9 mouse cellular contexts compared by ENCODE assay signal in the genomic region with DNA sequence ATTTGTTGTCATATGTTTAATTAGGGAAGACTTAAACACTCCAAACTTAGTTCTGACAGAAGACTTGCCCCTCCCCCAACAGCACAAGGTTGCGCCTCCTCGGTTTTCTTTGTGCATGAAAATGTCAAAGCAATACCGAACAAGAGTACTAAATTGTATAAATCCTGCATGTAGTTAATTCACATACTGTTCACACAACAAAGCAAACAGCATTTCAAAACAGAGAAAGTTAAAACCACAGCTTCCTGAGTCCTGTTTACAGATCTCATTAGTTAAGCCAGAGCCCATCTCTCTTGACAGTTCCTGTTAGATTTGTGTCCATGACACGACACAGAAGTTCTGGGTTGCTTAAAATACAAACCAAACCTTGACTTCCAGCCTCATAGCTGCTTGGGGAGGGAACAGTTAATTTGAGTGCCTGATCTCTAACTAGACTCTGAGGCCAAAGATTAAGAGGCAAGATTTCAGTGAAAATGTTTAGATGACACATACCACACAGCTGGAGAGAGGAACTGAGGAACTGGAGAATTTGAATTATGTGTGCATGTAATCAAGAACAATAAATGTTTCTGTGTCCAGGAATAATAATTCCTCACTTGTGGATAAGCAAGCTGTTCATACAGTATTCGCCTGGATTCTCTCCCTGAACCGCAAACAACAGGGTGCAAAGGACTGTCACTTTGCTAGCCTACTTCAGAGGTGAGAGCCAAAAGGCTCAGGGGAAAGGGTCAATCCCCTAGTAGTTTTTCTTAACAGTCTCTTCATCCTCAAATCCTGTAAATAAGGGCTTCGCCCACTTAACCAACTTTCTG.
DNase-seq lines count a peak whose midpoint lies in the region; ATAC-seq lines count a peak whose summit lies in the region.
"Had no signal": no experiment of that assay in that cellular context is flagged by ENCODE, and none has a peak within 500 bp of the region (broad histone marks: within the 10 kb centered on the region; RNA-seq: fewer than 3 reads in every experiment).

No protein-coding gene starts in this region.

- H3K27ac ChIP-seq in lung, embryonic 16.5 days (ENCODE audit: low read length): peak overlapping the region; percentile 83

- peak; percentile 17 for DNase-seq in adrenal gland, adult 2 months
- no peak for DNase-seq in adrenal gland, postnatal 4 days (ENCODE audit: low spot score in 2 of 2)
- DNase-seq in lung, adult 18-20 months: no peak
- DNase-seq in naive thymus-derived CD4-positive, alpha-beta T cell, adult 2 months (ENCODE audit: low read depth): peak; percentile 61
- DNase-seq in cerebellum, postnatal 36 days: no peak
- DNase-seq in gastrocnemius, adult 18-20 months (ENCODE audit: low spot score): no peak

- peaks cover 26% of the 10 kb centered on the region for H3K4me1 ChIP-seq in lung, embryonic 16.5 days (replicated peaks; ENCODE audit: control insufficient read depth, insufficient read depth, low read length)

- no peaks in the 10 kb centered on the region for H3K36me3 ChIP-seq in lung, embryonic 16.5 days (ENCODE audit: control insufficient read depth, insufficient read depth, low read length)

- H3K9ac ChIP-seq in lung, embryonic 16.5 days (ENCODE audit: low read length): no peak overlapping the region

- H3K9me3 ChIP-seq in lung, embryonic 16.5 days (ENCODE audit: control insufficient read depth, low read length): no peaks in the 10 kb centered on the region
- H3K9me3 ChIP-seq: megakaryocyte, embryonic 14.5 days had no signal

- H3K4me3 ChIP-seq in lung, embryonic 16.5 days (ENCODE audit: low read length): no peak overlapping the region
- H3K4me3 ChIP-seq: megakaryocyte, embryonic 14.5 days had no signal

- 0 out of 2 replicates have a peak overlapping the region, but pooled peaks have one; percentile 12 for H3K4me2 ChIP-seq in lung, embryonic 16.5 days (ENCODE audit: low read depth, low read length)

- ATAC-seq in lung, embryonic 16.5 days (ENCODE audit: low read depth): peak; percentile 86
- ATAC-seq in hematopoietic stem cell, adult 5-6 weeks (replicated peaks in 1 of 2; ENCODE audit: insufficient read depth in 1 of 2, low FRiP score in 2 of 2, low TSS enrichment in 1 of 2, low read depth in 1 of 2, poor library complexity in 2 of 2, severe bottlenecking in 2 of 2): peak; percentile 5 to 19; a peak in 1 of 4 replicates

- 17% methylated on average over 7 of the region's 7 CpGs for WGBS in lung, embryonic 16.5 days

- no peaks in the 10 kb centered on the region for H3K27me3 ChIP-seq in lung, embryonic 16.5 days (ENCODE audit: control insufficient read depth, insufficient read depth, low read depth, low read length)
- H3K27me3 ChIP-seq: megakaryocyte, embryonic 14.5 days had no signal

Comparison
In these comparisons a context has a peak if more than half of its experiments do, and no peak if none do; other contexts are left out.
1. DNase-seq: peak in adrenal gland, adult 2 months (single experiment) and naive thymus-derived CD4-positive, alpha-beta T cell, adult 2 months (single experiment); none in adrenal gland, postnatal 4 days (0 of 2), lung, adult 18-20 months (0 of 2), cerebellum, postnatal 36 days (0 of 2) and gastrocnemius, adult 18-20 months (single experiment).